In genomic region chr16:4833858-4834257, GRCm38 (mm10) we compare ENCODE assay signal across 27 mouse cellular contexts. TPM values are rescaled to one million over a fixed set of nuclear protein-coding genes. Genes with fewer than 3 reads are reported as not detected.
DNase-seq lines count a peak whose midpoint lies in the region; ATAC-seq lines count a peak whose summit lies in the region.
"Had no signal": no experiment of that assay in that cellular context is flagged by ENCODE, and none has a peak within 500 bp of the region (broad histone marks: within the 10 kb centered on the region; RNA-seq: fewer than 3 reads in every experiment).

No protein-coding gene starts in this region.

- peak; percentile 37 to 79 for DNase-seq in layer of hippocampus, adult 18-20 months (ENCODE audit: low spot score in 2 of 2)
- DNase-seq in layer of hippocampus, postnatal 25 days (ENCODE audit: extremely low spot score in 1 of 2, low spot score in 1 of 2), result no peak
- peak; percentile 36 for DNase-seq in 3T3-L1 (ENCODE audit: low read depth, low spot score)
- peak; percentile 39 for DNase-seq in brain, adult 2 months (ENCODE audit: low read depth, low spot score)
- peak; percentile 79 for DNase-seq in layer of hippocampus, adult 9-11 months
- no peak for DNase-seq in gastrocnemius, postnatal 10 days
- DNase-seq: adrenal gland, adult 2 months; adrenal gland, postnatal 36 days; B cell, adult 2 months; cerebellum, adult 8-10 months; cerebellum, postnatal 36 days; gastrocnemius, adult 2 months; heart, postnatal 14 days; kidney, adult 18-20 months; kidney, postnatal 36 days; lung, embryonic 14.5 days had no signal

- no peak for ATAC-seq in inflammation-experienced regulatory T-cells, adult 6 months
- ATAC-seq: activated CD4-positive, CD25-positive, alpha-beta regulatory T cell, adult 4 months; forebrain, embryonic 14.5 days; midbrain, embryonic 13.5 days had no signal

RNA-seq across cellular contexts. Expression of gene 4930562C15Rik, which starts 1.4 kb away (rescaled TPM):
- total RNA-seq in layer of hippocampus, adult 18-20 months (2021), result not detected
- not detected for total RNA-seq in layer of hippocampus, postnatal 25 days (2021)
- not detected for total RNA-seq in gastrocnemius, postnatal 10 days (2021)
- 1 to 10 TPM in 2 of 3 experiments, under 1 TPM in 1; 0.79 to 2.9 (median 1.3) TPM for polyA plus RNA-seq in inflammation-experienced regulatory T-cells, adult 6 months (2017; shearing (Covaris generic))
- total RNA-seq: adrenal gland, adult 2 months; adrenal gland, postnatal 36 days; gastrocnemius, adult 2 months; gastrocnemius, postnatal 4 days; left cerebral cortex, adult 2 months; left cerebral cortex, postnatal 25 days; liver, adult 2 months; megakaryocyte-erythroid progenitor cell, adult 5-6 weeks; monocyte, adult 5-6 weeks had no signal
- polyA plus RNA-seq: adrenal gland, adult 2 months; liver, adult 2 months; spleen, adult 2 months had no signal

RNA-seq across cellular contexts. Expression of gene Cdip1, which starts 43.8 kb away (rescaled TPM):
- 100 to 1,000 TPM; 241 to 246 TPM for total RNA-seq in layer of hippocampus, adult 18-20 months (2021)
- total RNA-seq in layer of hippocampus, postnatal 25 days (2021), result 100 to 1,000 TPM; 237 to 239 TPM
- 10 to 100 TPM; 82.1 to 91.9 TPM for total RNA-seq in gastrocnemius, postnatal 10 days (2021)
- polyA plus RNA-seq in inflammation-experienced regulatory T-cells, adult 6 months (2017; shearing (Covaris generic)), result 10 to 100 TPM; 15.0 to 43.1 (median 36.6) TPM

RNA-seq across cellular contexts. Expression of gene Ubald1, which starts 46.3 kb away (rescaled TPM):
- total RNA-seq in layer of hippocampus, adult 18-20 months (2021), result 10 to 100 TPM; 96.1 to 98.1 TPM
- 100 to 1,000 TPM in 1 of 2 experiments, 10 to 100 TPM in 1; 93.5 to 103 TPM for total RNA-seq in layer of hippocampus, postnatal 25 days (2021)
- 10 to 100 TPM; 28.1 to 33.4 TPM for total RNA-seq in gastrocnemius, postnatal 10 days (2021)
- polyA plus RNA-seq in inflammation-experienced regulatory T-cells, adult 6 months (2017; shearing (Covaris generic)), result 10 to 100 TPM; 19.4 to 25.2 (median 20.9) TPM

RNA-seq across cellular contexts. Expression of gene Mgrn1, which starts 52.2 kb away (rescaled TPM):
- 100 to 1,000 TPM; 214 to 215 TPM for total RNA-seq in layer of hippocampus, adult 18-20 months (2021)
- 100 to 1,000 TPM; 219 to 221 TPM for total RNA-seq in layer of hippocampus, postnatal 25 days (2021)
- 10 to 100 TPM; 62.2 to 68.4 TPM for total RNA-seq in gastrocnemius, postnatal 10 days (2021)
- 10 to 100 TPM; 18.0 to 42.4 (median 35.7) TPM for polyA plus RNA-seq in inflammation-experienced regulatory T-cells, adult 6 months (2017; shearing (Covaris generic))

Comparison
In these comparisons a context has a peak if more than half of its experiments do, and no peak if none do; other contexts are left out.
1. DNase-seq: peak in layer of hippocampus, adult 18-20 months (2 of 2), 3T3-L1 (single experiment), brain, adult 2 months (single experiment) and layer of hippocampus, adult 9-11 months (single experiment); none in layer of hippocampus, postnatal 25 days (0 of 2) and gastrocnemius, postnatal 10 days (single experiment).